Mouse (Mus musculus) myocyte (in vitro differentiated cells): ENCODE measurements around the gene Washc2.

ENCODE experiments used
- CEBPB ChIP-seq: IDR thresholded peaks from 2 replicates; pipeline ENCODE4 v1.6.1; 2011; ENCODE audit warnings: mild to moderate bottlenecking, moderate library complexity; ENCODE audit not compliant: poor library complexity, insufficient read depth, severe bottlenecking
- E2F4 ChIP-seq: IDR thresholded peaks from one replicate; pipeline ENCODE4 v1.6.1; 2011; ENCODE audit warnings: mild to moderate bottlenecking, control low read depth, moderate library complexity; ENCODE audit not compliant: insufficient read depth
- MAX ChIP-seq: IDR thresholded peaks from one replicate; pipeline ENCODE4 v1.6.1; 2011; ENCODE audit warnings: low read depth, mild to moderate bottlenecking, control low read depth
- MYOD1 ChIP-seq, 3 experiments: IDR thresholded peaks; one replicate each; pipeline ENCODE4 v1.6.1; 2011; ENCODE audit warnings: control low read depth in 2 of 3, low read depth in 2 of 3, mild to moderate bottlenecking in 2 of 3, moderate library complexity in 1 of 3; ENCODE audit not compliant: insufficient read length in 2 of 3, control insufficient read depth in 1 of 3
- MYOG ChIP-seq, 3 experiments: IDR thresholded peaks; one replicate each; pipeline ENCODE4 v1.6.1; 2011; ENCODE audit warnings: control low read depth in 2 of 3, low read depth in 2 of 3, mild to moderate bottlenecking in 2 of 3; ENCODE audit not compliant: insufficient read length in 2 of 3, control insufficient read depth in 1 of 3, insufficient read depth in 1 of 3
- POLR2A ChIP-seq: IDR thresholded peaks from one replicate; pipeline ENCODE4 v1.6.1; 2011; ENCODE audit warnings: low read depth, mild to moderate bottlenecking, control low read depth, moderate library complexity; ENCODE audit not compliant: insufficient read length
- POLR2AphosphoS2 ChIP-seq: IDR thresholded peaks from one replicate; pipeline ENCODE4 v1.6.1; 2011; ENCODE audit warnings: low read depth, control low read depth; ENCODE audit not compliant: insufficient read length
- TCF12 ChIP-seq: IDR thresholded peaks from one replicate; pipeline ENCODE4 v1.6.1; 2011; ENCODE audit warnings: mild to moderate bottlenecking, control low read depth; ENCODE audit not compliant: poor library complexity, insufficient read depth, severe bottlenecking
- USF1 ChIP-seq: IDR thresholded peaks from one replicate; pipeline ENCODE4 v1.6.1; 2011; ENCODE audit warnings: low read depth, mild to moderate bottlenecking, control low read depth, moderate library complexity

- TF ChIP-seq POLR2AphosphoS2, result no peak
- no peak for TF ChIP-seq POLR2A
- TF ChIP-seq MYOG (IDR thresholded peaks at IDR 0.05; ENCODE audit: control insufficient read depth in 1 of 3, insufficient read depth in 1 of 3, insufficient read length in 2 of 3, low read depth in 2 of 3), result no peak
- TF ChIP-seq CEBPB, result no peak
- TF ChIP-seq USF1, result no peak
- TF ChIP-seq MYOD1 (IDR thresholded peaks at IDR 0.05; ENCODE audit: control insufficient read depth in 1 of 3, insufficient read length in 2 of 3, low read depth in 2 of 3), result no peak
- no peak for TF ChIP-seq MAX
- TF ChIP-seq E2F4, result no peak
- no peak for TF ChIP-seq TCF12
Observed at GRCm38 (mm10) chr6:116183509-116183908, 24.3 kb upstream of the Washc2 start.
